Mouse (Mus musculus): ENCODE measurements around the gene Commd7.

DNA sequence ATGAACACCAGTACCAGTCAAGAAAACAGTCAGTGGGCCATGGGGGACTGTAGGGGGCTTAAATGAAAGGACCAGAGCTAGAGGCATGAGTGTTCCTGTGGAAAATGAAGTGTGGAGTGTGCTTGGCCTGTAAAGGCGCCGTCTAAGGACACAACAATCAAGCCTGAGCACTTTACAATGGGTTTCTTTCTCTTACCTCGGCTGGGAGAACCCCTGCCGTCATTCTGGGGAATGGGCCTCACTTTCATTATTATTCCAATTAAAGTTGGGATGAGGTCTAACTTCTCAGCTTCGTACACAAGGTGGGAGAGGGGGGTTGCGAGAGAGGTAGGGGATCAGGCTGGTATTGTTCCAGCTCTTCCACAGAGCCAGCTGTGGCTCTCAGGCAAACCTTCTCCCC is 10.4 kb upstream of the Commd7 start:
- TF ChIP-seq CTCF (IDR thresholded peaks at IDR 0.05; ENCODE audit: low read depth) (no peak), EP300 (IDR thresholded peaks at IDR 0.05; ENCODE audit: low read depth) (no peak)

Data from heart, postnatal 0 days (tissue).